Mouse (Mus musculus): ENCODE measurements at regions not wholly inside any gene's neighbourhood (a gene's known extent, or its start where the extent isn't known, plus 50 kb on each side); places are given as distances from the start of the nearest gene placed in this dataset.

- ATAC-seq (ENCODE audit: extremely low read depth, insufficient number of reproducible peaks, low FRiP score, poor library complexity, severe bottlenecking), result no peak
- no peaks in the 10 kb centered on the region for H3K9me3 ChIP-seq (replicated peaks)
- DNase-seq (ENCODE audit: low spot score), result no peak
- H3K4me1 ChIP-seq (ENCODE audit: insufficient read depth, low read depth, low read length), result no peaks in the 10 kb centered on the region
- no peak overlapping the region for H3K4me3 ChIP-seq (ENCODE audit: low read depth, low read length)
- TF ChIP-seq GATA2 (IDR thresholded peaks at IDR 0.05; ENCODE audit: borderline replicate concordance, low read depth, low read length) (no peak), CTCF (IDR thresholded peaks at IDR 0.05; ENCODE audit: low read depth, low read length) (no peak), TAL1 (conservative IDR thresholded peaks at IDR 0.05; ENCODE audit: low read depth, low read length) (no peak)
- no peaks in the 10 kb centered on the region for H3K36me3 ChIP-seq (replicated peaks)
- H3K27me3 ChIP-seq (ENCODE audit: insufficient read depth, low read length), result no peaks in the 10 kb centered on the region
Observed at GRCm38 (mm10) chr5:53412391-53413075, 53.4 kb upstream of the Rbpj start.

DNA sequence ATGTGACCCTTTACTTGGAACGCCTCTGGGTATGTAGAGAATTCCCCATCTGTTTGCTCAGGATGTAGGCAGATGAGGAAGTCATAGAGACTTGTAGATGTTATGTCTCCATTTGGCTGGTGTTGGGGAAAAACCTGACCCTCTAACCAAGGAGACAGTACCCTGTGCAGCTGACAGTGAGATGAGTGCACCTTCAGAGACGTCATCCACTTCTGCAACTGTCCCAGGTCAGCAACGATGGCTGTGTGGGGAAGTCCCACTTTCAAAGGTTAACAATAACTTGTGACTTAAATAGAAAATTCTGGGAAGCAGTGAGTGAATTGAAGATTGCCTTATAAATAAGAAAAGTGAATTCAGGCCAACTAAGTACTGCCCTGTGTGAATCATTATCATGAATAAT lies 52.3 kb upstream of the Rbpj start:
- H3K4me3 ChIP-seq (ENCODE audit: low read depth, low read length), result no peak overlapping the region
- H3K36me3 ChIP-seq (replicated peaks), result no peaks in the 10 kb centered on the region
- DNase-seq (ENCODE audit: low spot score), result no peak
- no peaks in the 10 kb centered on the region for H3K27me3 ChIP-seq (ENCODE audit: insufficient read depth, low read length)
- no peaks in the 10 kb centered on the region for H3K9me3 ChIP-seq (replicated peaks)
- H3K4me1 ChIP-seq (ENCODE audit: insufficient read depth, low read depth, low read length), result no peaks in the 10 kb centered on the region
- no peak for ATAC-seq (ENCODE audit: extremely low read depth, insufficient number of reproducible peaks, low FRiP score, poor library complexity, severe bottlenecking)
- TF ChIP-seq CTCF (IDR thresholded peaks at IDR 0.05; ENCODE audit: low read depth, low read length) (no peak), POLR2AphosphoS5 (IDR thresholded peaks at IDR 0.05; ENCODE audit: insufficient replicate concordance, low read depth, low read length) (no peak), GATA2 (IDR thresholded peaks at IDR 0.05; ENCODE audit: borderline replicate concordance, low read depth, low read length) (no peak), GATA1 (IDR thresholded peaks at IDR 0.05; ENCODE audit: borderline replicate concordance, low read length) (no peak), TAL1 (conservative IDR thresholded peaks at IDR 0.05; ENCODE audit: low read depth, low read length) (no peak)

DNA sequence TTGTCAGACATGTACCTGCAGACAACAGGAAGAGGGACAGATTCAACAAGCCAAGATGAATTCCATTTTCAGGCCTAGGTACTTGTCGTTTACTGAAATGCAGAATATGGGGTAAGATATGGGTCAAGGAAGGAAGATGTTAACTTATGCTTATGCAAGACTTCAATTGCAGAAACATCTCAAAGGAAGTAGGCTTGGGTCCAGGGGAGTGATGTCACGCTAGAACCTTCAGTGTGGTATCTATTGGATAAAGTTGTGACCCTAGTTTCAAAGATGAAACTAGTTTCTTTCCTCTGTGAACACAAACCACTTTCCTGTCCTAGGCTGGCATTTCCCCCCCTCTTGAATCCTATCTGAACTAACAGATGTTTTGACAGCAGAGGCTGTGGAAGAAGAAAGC lies 50.5 kb upstream of the Rbpj start:
- no peak overlapping the region for H3K4me3 ChIP-seq (ENCODE audit: low read depth, low read length)
- TF ChIP-seq CTCF (IDR thresholded peaks at IDR 0.05; ENCODE audit: low read depth, low read length) (no peak), TAL1 (conservative IDR thresholded peaks at IDR 0.05; ENCODE audit: low read depth, low read length) (no peak), GATA1 (IDR thresholded peaks at IDR 0.05; ENCODE audit: borderline replicate concordance, low read length) (no peak), GATA2 (IDR thresholded peaks at IDR 0.05; ENCODE audit: borderline replicate concordance, low read depth, low read length) (no peak), POLR2AphosphoS5 (IDR thresholded peaks at IDR 0.05; ENCODE audit: insufficient replicate concordance, low read depth, low read length) (no peak)
- no peaks in the 10 kb centered on the region for H3K4me1 ChIP-seq (ENCODE audit: insufficient read depth, low read depth, low read length)
- no peaks in the 10 kb centered on the region for H3K36me3 ChIP-seq (replicated peaks)
- H3K27me3 ChIP-seq (ENCODE audit: insufficient read depth, low read length), result no peaks in the 10 kb centered on the region
- H3K9me3 ChIP-seq (replicated peaks), result no peaks in the 10 kb centered on the region
- ATAC-seq (ENCODE audit: extremely low read depth, insufficient number of reproducible peaks, low FRiP score, poor library complexity, severe bottlenecking), result no peak
- DNase-seq (ENCODE audit: low spot score), result no peak

Measured in G1E (cell line).